Mouse (Mus musculus) embryonic facial prominence, embryonic 12.5 days (tissue): ENCODE measurements around the gene Spry1. TPM values are rescaled to one million over a fixed set of nuclear protein-coding genes. Genes with fewer than 3 reads are reported as not detected.
A peak's percentile ranks its signal among the peaks of the same experiment; 100 is the strongest.

Source experiments
- ATAC-seq: fragments of 200-750 bp; cut with Nextera tagmentation; 2 replicates; pipeline ENCODE4 v1.8.0; 2017; ENCODE audit not compliant: insufficient number of reproducible peaks, insufficient read depth, low FRiP score, low TSS enrichment
- H3K27ac ChIP-seq: fragments of 300-500 bp; sonication (generic); 2 replicates; pipeline ENCODE4 v1.5.1; 2016; ENCODE audit warnings: mild to moderate bottlenecking
- H3K27me3 ChIP-seq: fragments of 300-500 bp; sonication (generic); 2 replicates; pipeline ENCODE4 v1.6.1; 2016; ENCODE audit warnings: mild to moderate bottlenecking, moderate library complexity
- H3K36me3 ChIP-seq: fragments of 300-500 bp; sonication (generic); 2 replicates; pipeline ENCODE4 v1.6.1; 2016; ENCODE audit warnings: mild to moderate bottlenecking
- H3K4me1 ChIP-seq: fragments of 300-500 bp; sonication (generic); 2 replicates; pipeline ENCODE4 v1.6.1; 2016
- H3K4me2 ChIP-seq: fragments of 300-500 bp; sonication (generic); replicated peaks from 2 replicates; pipeline ENCODE4 v1.6.1; 2016; ENCODE audit warnings: mild to moderate bottlenecking, moderate library complexity
- H3K4me3 ChIP-seq: fragments of 300-500 bp; sonication (generic); 2 replicates; pipeline ENCODE4 v1.5.1; 2016; ENCODE audit warnings: mild to moderate bottlenecking
- H3K9ac ChIP-seq: fragments of 300-500 bp; sonication (generic); 2 replicates; pipeline ENCODE4 v1.6.1; 2016; ENCODE audit warnings: mild to moderate bottlenecking, moderate library complexity
- H3K9me3 ChIP-seq: fragments of 300-500 bp; sonication (generic); 2 replicates; pipeline ENCODE4 v1.6.1; 2016; ENCODE audit warnings: mild to moderate bottlenecking, moderate library complexity
- WGBS: fragments of 180-500 bp; shearing (Covaris S2); methylation state at CpG from one replicate; pipeline ENCODE4 v1.1.7; 2016; 5-methylcytosine and 5-hydroxymethylcytosine counted together
- polyA plus RNA-seq: library from polyadenylated mRNA; unstranded; fragments of >200 nt; fragmentation: Nextera tagmentation; extraction: Ambion mirVana; gene quantifications from 2 replicates; pipeline ENCODE4 v1.2.1, GENCODE M21; 2016

Gene Spry1
- polyA plus RNA-seq, 1 experiment from 2014 or later, result 13.6 TPM

DNA sequence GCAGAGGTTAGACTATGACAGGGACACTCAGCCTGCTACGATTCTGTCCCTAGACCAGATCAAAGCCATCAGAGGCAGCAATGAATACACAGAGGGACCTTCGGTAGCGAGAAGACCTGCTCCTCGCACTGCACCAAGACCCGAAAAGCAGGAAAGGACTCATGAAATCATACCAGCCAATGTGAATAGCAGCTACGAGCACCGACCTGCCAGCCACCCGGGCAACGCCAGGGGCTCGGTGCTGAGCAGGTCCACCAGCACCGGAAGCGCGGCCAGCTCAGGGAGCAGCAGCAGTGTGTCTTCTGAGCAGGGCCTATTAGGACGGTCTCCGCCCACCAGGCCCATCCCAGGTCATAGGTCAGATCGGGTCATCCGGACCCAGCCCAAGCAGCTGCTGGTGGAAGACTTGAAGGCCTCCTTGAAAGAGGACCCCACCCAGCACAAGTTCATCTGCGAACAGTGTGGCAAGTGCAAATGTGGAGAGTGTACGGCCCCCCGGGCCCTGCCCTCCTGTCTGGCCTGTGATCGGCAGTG, 3.0 kb downstream of the Spry1 start:
- Histone ChIP-seq H3K9ac (no peak overlapping the region), H3K4me2 (peak overlapping the region; percentile 76), H3K4me1 (peaks cover 19% of the 10 kb centered on the region), H3K9me3 (no peaks in the 10 kb centered on the region), H3K27me3 (peaks cover 9% of the 10 kb centered on the region; the same call in 1 of the 2 replicates), H3K27ac (0 out of 2 replicates have a peak overlapping the region, but pooled peaks have one; percentile 11), H3K4me3 (peak overlapping the region; percentile 69; the same call in 1 of the 2 replicates), H3K36me3 (peaks cover 17% of the 10 kb centered on the region)
- WGBS, result 74% methylated on average over 21 of the region's 21 CpGs
- ATAC-seq, result no peak

DNA sequence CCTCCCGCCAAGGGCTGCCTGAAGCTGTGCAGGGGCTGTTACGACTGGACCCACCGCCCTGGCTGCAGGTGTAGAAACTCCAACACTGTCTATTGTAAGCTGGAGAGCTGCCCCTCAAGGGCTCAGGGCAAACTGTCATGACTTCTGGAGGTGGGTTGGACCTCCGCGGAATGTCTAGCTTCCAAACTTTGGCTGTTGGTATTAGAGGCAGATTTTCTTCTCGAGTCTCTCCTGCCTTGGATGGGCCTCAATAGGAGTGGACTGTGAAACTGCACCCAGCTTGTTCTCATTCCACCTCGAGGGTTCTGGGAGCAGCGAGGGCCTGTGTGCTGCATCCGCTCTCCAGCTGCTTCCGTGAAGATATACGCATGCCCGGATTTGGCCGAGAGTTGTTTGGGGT, 3.7 kb downstream of the Spry1 start:
- ATAC-seq, result no peak
- Histone ChIP-seq H3K4me2 (peak overlapping the region; percentile 16; the same call in 1 of the 2 replicates), H3K4me1 (peaks cover 19% of the 10 kb centered on the region), H3K9ac (no peak overlapping the region), H3K4me3 (no peak overlapping the region), H3K27me3 (peaks cover 9% of the 10 kb centered on the region; the same call in 1 of the 2 replicates), H3K27ac (no peak overlapping the region), H3K36me3 (peaks cover 17% of the 10 kb centered on the region), H3K9me3 (no peaks in the 10 kb centered on the region)
- WGBS, result 88% methylated on average over 13 of the region's 13 CpGs

DNA sequence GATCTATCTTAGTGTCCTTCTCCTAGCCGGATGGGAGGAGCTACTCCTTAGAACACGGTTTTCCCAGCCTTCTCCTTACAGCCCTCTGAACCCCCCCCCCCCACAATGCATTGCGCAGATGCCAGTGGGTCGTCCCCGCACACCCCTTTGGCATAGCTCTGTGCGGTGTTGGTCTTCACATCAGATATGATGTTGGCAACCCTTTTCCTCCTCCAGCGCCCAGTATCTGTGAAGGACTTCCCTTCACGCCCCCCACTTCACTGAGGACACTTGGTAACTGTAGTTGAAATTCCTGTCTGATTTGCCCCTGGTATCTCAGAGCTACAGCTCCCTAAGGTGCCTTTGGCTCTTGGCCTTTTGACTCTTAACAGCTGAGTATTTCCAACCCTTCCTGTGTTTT, 4.2 kb downstream of the Spry1 start:
- 82% methylated on average over 8 of the region's 8 CpGs for WGBS

DNA sequence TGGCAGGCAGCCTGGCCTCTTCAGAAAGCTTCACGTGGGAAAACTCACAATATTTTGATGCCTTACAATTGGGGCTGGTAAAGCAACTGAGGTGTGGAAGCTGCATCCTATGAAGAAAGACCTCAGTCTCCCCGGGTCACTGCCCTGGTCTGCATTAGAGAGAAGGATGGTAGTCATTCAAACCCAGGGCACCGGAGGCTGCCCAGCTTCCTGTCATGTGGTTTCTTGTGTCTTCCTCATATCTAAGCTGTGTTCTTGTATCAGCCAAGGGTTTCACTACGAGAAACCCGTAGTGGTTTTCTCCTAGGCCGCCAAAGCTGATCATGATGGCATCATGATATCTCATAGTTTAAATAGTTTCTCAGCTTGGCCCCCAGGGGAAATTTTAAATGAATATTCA, 5.3 kb downstream of the Spry1 start:
- WGBS, result 79% methylated on average over 6 of the region's 6 CpGs
- Histone ChIP-seq H3K27ac (no peak overlapping the region), H3K4me1 (peaks cover 19% of the 10 kb centered on the region), H3K9me3 (no peaks in the 10 kb centered on the region), H3K4me3 (no peak overlapping the region), H3K27me3 (peaks cover 9% of the 10 kb centered on the region; the same call in 1 of the 2 replicates), H3K9ac (no peak overlapping the region), H3K36me3 (peaks cover 17% of the 10 kb centered on the region), H3K4me2 (no peak overlapping the region)
- ATAC-seq, result no peak

More for the DNA sequence above, 4.2 kb downstream of the Spry1 start:
- ATAC-seq, result no peak
- peaks cover 9% of the 10 kb centered on the region; the same call in 1 of the 2 replicates for H3K27me3 ChIP-seq
- no peak overlapping the region for H3K4me3 ChIP-seq
- peak overlapping the region; percentile 16 for H3K4me2 ChIP-seq
- no peak overlapping the region for H3K9ac ChIP-seq
- H3K36me3 ChIP-seq, result peaks cover 17% of the 10 kb centered on the region
- H3K27ac ChIP-seq, result no peak overlapping the region
- no peaks in the 10 kb centered on the region for H3K9me3 ChIP-seq
- peaks cover 19% of the 10 kb centered on the region for H3K4me1 ChIP-seq

DNA sequence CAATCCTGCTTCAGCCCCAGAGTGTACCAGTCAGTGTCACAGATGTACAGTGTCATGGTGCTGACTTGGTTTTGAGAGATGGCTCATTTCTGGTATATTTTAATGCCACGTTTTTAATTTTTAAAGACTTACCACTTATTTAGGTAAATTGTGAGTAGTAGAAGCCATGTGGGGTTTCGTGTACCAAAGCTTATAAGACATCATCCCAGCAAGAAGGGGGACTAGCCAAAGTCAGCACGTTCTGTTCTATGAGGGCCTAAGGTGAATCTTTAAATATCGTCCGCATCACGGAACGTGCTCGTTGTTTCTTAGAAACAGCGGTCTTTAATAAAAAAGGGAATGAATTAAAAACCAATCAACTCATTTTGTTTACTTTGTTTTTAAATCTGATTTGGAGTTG, 6.5 kb downstream of the Spry1 start:
- Histone ChIP-seq H3K9ac (no peak overlapping the region), H3K4me3 (no peak overlapping the region), H3K4me2 (no peak overlapping the region), H3K27ac (no peak overlapping the region), H3K36me3 (peaks cover 17% of the 10 kb centered on the region), H3K4me1 (peaks cover 16% of the 10 kb centered on the region), H3K27me3 (peaks cover 9% of the 10 kb centered on the region; the same call in 1 of the 2 replicates), H3K9me3 (no peaks in the 10 kb centered on the region)
- no peak for ATAC-seq
- 91% methylated on average over 9 of the region's 9 CpGs for WGBS

DNA sequence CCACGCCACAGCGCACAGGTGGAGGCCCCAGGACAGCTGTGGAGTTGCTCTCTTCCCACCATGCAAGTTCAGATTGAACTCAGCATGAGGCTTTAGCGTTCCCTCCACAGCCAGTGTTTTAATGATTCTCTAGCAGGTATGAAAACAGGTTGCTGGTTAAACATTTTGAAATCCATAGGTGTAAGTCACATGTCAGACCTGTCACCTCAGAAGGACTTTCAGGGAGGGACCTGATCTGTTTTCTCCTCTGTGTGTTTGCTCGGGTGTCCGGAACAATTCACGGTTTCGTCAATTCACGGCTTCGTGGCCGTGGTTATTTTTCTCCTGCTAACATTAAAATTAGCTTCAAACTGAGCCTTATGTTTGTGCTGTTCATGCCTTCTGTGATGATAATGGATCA, 7.5 kb downstream of the Spry1 start:
- Histone ChIP-seq H3K36me3 (peaks cover 17% of the 10 kb centered on the region), H3K27ac (no peak overlapping the region)
- no peak for ATAC-seq

DNA sequence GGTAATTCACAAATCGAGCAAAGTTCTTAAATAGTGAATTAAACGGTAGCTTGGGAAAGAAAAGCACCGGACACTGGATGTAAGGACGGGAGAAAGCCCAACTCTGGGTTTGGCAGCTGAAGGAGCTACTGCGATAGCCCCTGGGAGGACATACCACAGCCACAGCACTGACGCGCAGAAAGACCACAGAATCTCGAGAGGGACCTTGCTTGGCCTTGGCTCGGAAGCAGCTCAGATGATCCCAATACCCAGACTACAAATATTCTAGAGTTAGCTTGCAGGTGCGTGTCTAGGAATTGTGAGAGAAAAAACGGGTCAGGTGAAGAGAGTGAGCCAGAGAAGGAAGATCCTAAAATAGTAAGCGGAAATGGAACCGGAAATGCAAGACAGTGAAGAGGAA, 8.5 kb downstream of the Spry1 start:
- Histone ChIP-seq H3K9ac (no peak overlapping the region), H3K4me3 (no peak overlapping the region), H3K4me2 (no peak overlapping the region), H3K36me3 (peaks cover 9% of the 10 kb centered on the region), H3K9me3 (no peaks in the 10 kb centered on the region), H3K27me3 (0 out of 2 replicates have a peak, but pooled peaks cover under 1% of the 10 kb centered on the region), H3K27ac (no peak overlapping the region), H3K4me1 (peaks cover 2% of the 10 kb centered on the region; the same call in 1 of the 2 replicates)
- WGBS, result 79% methylated on average over 13 of the region's 13 CpGs
- no peak for ATAC-seq

More for the DNA sequence above, 7.5 kb downstream of the Spry1 start:
- H3K27me3 ChIP-seq, result peaks cover 9% of the 10 kb centered on the region; the same call in 1 of the 2 replicates
- H3K4me2 ChIP-seq, result no peak overlapping the region
- WGBS, result 82% methylated on average over 10 of the region's 10 CpGs
- H3K4me3 ChIP-seq, result no peak overlapping the region
- H3K9ac ChIP-seq, result no peak overlapping the region
- peaks cover 10% of the 10 kb centered on the region for H3K4me1 ChIP-seq
- no peaks in the 10 kb centered on the region for H3K9me3 ChIP-seq

DNA sequence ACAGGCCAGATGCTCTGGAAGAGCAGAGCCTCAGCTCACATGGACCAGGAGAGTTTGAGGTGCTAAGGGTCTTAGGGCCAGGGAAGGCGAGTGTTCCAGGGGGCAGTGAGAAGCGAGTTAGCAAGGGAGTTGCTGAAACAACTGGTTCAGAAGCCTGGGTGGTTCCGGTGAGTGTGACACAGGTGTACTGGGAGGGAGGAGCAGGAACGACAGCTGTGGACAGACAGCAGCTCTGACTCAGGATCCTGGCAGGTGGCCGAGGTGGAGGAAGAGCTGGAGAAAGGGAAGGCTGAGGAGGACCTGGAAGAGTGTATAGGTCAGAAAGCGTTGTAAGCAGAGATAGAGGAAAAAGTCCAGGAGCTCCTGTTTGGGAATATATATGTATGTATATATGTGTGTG, 9.5 kb downstream of the Spry1 start:
- H3K9ac ChIP-seq, result no peak overlapping the region
- H3K36me3 ChIP-seq, result no peaks in the 10 kb centered on the region
- H3K4me3 ChIP-seq, result no peak overlapping the region
- no peak overlapping the region for H3K4me2 ChIP-seq
- 77% methylated on average over 6 of the region's 6 CpGs for WGBS
- H3K27me3 ChIP-seq, result no peaks in the 10 kb centered on the region
- H3K27ac ChIP-seq, result no peak overlapping the region
- H3K9me3 ChIP-seq, result no peaks in the 10 kb centered on the region
- peaks cover 7% of the 10 kb centered on the region for H3K4me1 ChIP-seq
- no peak for ATAC-seq

DNA sequence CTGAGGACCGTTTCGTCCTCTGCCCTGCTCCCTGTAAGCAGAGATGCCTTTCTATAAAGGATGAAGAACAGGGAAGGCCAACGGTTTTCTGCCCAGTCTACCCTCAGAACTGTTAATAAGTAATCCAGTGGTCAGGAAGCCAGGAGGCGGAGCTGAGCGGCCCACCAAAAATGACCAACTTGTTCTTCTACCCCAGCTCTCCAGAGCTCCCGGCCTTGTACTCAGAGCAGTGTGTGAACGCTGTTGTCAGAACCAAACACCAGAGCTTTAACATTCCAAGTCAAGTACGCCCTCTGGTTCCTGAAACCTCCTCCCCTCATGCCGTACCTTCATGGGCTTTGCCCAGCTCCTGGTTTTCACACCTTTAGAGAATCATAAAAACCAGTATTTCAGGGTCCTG, 12.8 kb downstream of the Spry1 start:
- 82% methylated on average over 9 of the region's 9 CpGs for WGBS
- Histone ChIP-seq H3K4me3 (no peak overlapping the region), H3K27ac (no peak overlapping the region), H3K36me3 (no peaks in the 10 kb centered on the region), H3K9me3 (no peaks in the 10 kb centered on the region), H3K4me1 (peaks cover 18% of the 10 kb centered on the region), H3K9ac (no peak overlapping the region), H3K4me2 (no peak overlapping the region), H3K27me3 (peaks cover 11% of the 10 kb centered on the region; the same call in 1 of the 2 replicates)
- no peak for ATAC-seq

DNA sequence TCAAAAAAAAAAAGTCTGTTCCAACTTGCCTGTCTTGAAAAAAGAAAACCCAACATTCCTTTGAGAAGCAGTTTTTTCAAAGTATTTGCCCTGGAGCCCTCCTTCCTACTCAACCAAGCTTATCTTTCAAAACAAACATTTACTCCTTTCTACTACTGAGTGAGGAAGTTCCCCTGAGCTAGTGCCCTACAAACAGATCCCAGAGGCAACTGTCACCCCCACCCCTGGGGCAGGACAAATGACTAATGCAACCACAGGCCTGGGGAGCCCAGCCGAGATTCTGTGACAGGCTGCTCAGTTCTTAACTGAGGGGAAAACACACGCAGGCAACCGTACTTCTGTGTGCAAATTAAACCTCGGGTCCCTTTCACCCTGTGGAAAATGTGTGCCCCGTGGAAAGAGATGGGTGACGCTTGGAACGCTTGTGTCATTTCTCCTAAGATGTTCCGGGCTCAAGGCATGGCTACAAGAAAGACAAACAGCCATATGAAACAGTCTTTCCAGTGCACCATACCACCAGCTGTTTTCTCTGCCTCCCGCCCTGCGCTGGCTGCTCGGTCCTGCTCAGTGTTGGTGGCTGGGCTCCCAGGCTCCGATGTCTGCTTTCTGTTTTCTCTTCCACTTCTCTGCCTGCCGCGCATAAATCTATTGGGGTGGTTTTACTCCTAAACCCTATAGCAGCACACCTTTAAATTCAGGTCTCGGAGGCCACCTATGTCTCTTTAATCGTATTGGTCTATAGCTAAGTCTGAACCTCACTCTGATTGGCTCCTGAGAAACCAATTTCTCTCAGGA, 14.4 kb downstream of the Spry1 start:
- Histone ChIP-seq H3K9me3 (no peaks in the 10 kb centered on the region), H3K4me1 (peaks cover 18% of the 10 kb centered on the region), H3K4me2 (peak overlapping the region; percentile 47), H3K4me3 (peak overlapping the region; percentile 17), H3K9ac (no peak overlapping the region), H3K36me3 (no peaks in the 10 kb centered on the region), H3K27ac (peak overlapping the region; percentile 30), H3K27me3 (peaks cover 11% of the 10 kb centered on the region; the same call in 1 of the 2 replicates)
- 6% methylated on average over 16 of the region's 16 CpGs for WGBS
- ATAC-seq, result no peak

DNA sequence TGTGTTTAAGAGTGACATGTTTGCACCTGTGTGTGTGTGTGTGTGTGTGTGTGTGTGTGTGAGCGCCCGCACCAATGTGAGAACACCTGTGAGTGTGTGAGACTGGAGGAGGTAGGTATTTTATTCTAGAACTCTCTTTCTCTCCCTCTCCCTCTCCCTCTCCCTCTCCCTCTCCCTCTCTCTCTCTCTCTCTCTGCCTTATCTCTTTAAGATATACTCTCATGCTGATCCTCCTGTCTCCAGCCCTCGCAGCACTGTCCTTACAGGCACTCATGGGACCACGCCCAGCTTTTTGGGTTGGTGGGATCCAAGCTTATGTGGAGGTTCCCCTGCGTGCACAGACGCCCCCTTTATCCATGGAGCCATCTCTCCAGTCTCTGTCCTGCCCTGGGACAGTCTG, 15.0 kb downstream of the Spry1 start:
- Histone ChIP-seq H3K4me2 (peak overlapping the region; percentile 47), H3K27ac (no peak overlapping the region), H3K9me3 (no peaks in the 10 kb centered on the region), H3K36me3 (no peaks in the 10 kb centered on the region), H3K4me3 (no peak overlapping the region), H3K9ac (no peak overlapping the region), H3K4me1 (peaks cover 18% of the 10 kb centered on the region), H3K27me3 (peaks cover 11% of the 10 kb centered on the region; the same call in 1 of the 2 replicates)
- 64% methylated on average over 6 of the region's 6 CpGs for WGBS
- no peak for ATAC-seq
